Mouse (Mus musculus) forebrain, embryonic 12.5 days (tissue): Measurements from ENCODE around the gene Gm38100. TPM values are rescaled to one million over a fixed set of nuclear protein-coding genes. Genes with fewer than 3 reads are reported as not detected.

ENCODE experiments used
- ATAC-seq: fragments of 200-750 bp; cut with Nextera tagmentation; 2 replicates; pipeline ENCODE4 v1.8.0; 2017; ENCODE audit warnings: moderate TSS enrichment; ENCODE audit not compliant: low FRiP score
- H3K27ac ChIP-seq: fragments of 300-500 bp; sonication (generic); 2 replicates; pipeline ENCODE4 v1.5.1; 2016; ENCODE audit warnings: mild to moderate bottlenecking
- H3K27me3 ChIP-seq: fragments of 300-500 bp; sonication (generic); 2 replicates; pipeline ENCODE4 v1.6.1; 2016; ENCODE audit warnings: mild to moderate bottlenecking
- H3K36me3 ChIP-seq: fragments of 300-500 bp; sonication (generic); replicated peaks from 2 replicates; pipeline ENCODE4 v1.6.1; 2016; ENCODE audit warnings: mild to moderate bottlenecking
- H3K4me1 ChIP-seq: fragments of 300-500 bp; sonication (generic); 2 replicates; pipeline ENCODE4 v1.6.1; 2016
- H3K4me2 ChIP-seq: fragments of 300-500 bp; sonication (generic); 2 replicates; pipeline ENCODE4 v1.6.1; 2016; ENCODE audit warnings: mild to moderate bottlenecking, moderate library complexity
- H3K4me3 ChIP-seq: fragments of 300-500 bp; sonication (generic); replicated peaks from 2 replicates; pipeline ENCODE4 v1.5.1; 2016; ENCODE audit warnings: mild to moderate bottlenecking
- H3K9ac ChIP-seq: fragments of 300-500 bp; sonication (generic); 2 replicates; pipeline ENCODE4 v1.6.1; 2016; ENCODE audit warnings: mild to moderate bottlenecking
- H3K9me3 ChIP-seq: fragments of 300-500 bp; sonication (generic); 2 replicates; pipeline ENCODE4 v1.6.1; 2016
- WGBS: fragments of 180-500 bp; shearing (Covaris S2); methylation state at CpG from one replicate; pipeline ENCODE4 v1.1.7; 2016; 5-methylcytosine and 5-hydroxymethylcytosine counted together
- polyA plus RNA-seq: library from polyadenylated mRNA; unstranded; fragments of >200 nt; fragmentation: Nextera tagmentation; extraction: Ambion mirVana; gene quantifications from 2 replicates; pipeline ENCODE4 v1.2.1, GENCODE M21; 2016

Gene Gm38100
- polyA plus RNA-seq = 0.10 and 0.51 TPM in 2 replicates

- Histone ChIP-seq H3K4me3 (no peak within 1 kb of the TSS), H3K27me3 (no peaks in the 10 kb centered on the region), H3K27ac (no peak within 1 kb of the TSS), H3K9ac (no peak within 1 kb of the TSS), H3K9me3 (no peaks in the 10 kb centered on the region), H3K4me2 (no peak within 1 kb of the TSS), H3K4me1 (no peaks in the 10 kb centered on the region), H3K36me3 (no peaks in the 10 kb centered on the region)
- ATAC-seq = no peak
- WGBS = 94% methylated on average over 9 of the region's 9 CpGs
These were observed at the start of gene Gm38100 for GRCm38 (mm10) chr1:175920029-175920428. Gene Gm38100, plus strand, starts transcription at chr1:175920329.

GRCm38 (mm10) chr1:175870716-175871115 is 49.4 kb upstream of the Gm38100 start:
- Histone ChIP-seq H3K27ac (no peak overlapping the region), H3K9ac (no peak overlapping the region), H3K4me1 (peaks cover 4% of the 10 kb centered on the region; the same call in 1 of the 2 replicates), H3K4me2 (no peak overlapping the region), H3K36me3 (no peaks in the 10 kb centered on the region), H3K27me3 (no peaks in the 10 kb centered on the region), H3K4me3 (no peak overlapping the region), H3K9me3 (no peaks in the 10 kb centered on the region)
- ATAC-seq = no peak
- WGBS = 79% methylated on average over 3 of the region's 3 CpGs

GRCm38 (mm10) chr1:175872028-175872816 is 47.9 kb upstream of the Gm38100 start:
- no peaks in the 10 kb centered on the region for H3K36me3 ChIP-seq
- H3K4me3 ChIP-seq = no peak overlapping the region
- no peaks in the 10 kb centered on the region for H3K27me3 ChIP-seq
- no peaks in the 10 kb centered on the region for H3K4me1 ChIP-seq
- 89% methylated on average over 6 of the region's 6 CpGs for WGBS
- no peak for ATAC-seq
- H3K4me2 ChIP-seq = no peak overlapping the region
- H3K9me3 ChIP-seq = no peaks in the 10 kb centered on the region
- H3K9ac ChIP-seq = no peak overlapping the region
- H3K27ac ChIP-seq = no peak overlapping the region

- ATAC-seq = peak; percentile 97
- WGBS = under 1% methylated on average over 66 of the region's 66 CpGs
- Histone ChIP-seq H3K4me3 (peak within 1 kb of the TSS; percentile 71), H3K9ac (peak within 1 kb of the TSS; percentile 72), H3K36me3 (peaks cover 26% of the 10 kb centered on the region), H3K4me2 (peak within 1 kb of the TSS; percentile 71), H3K27me3 (no peaks in the 10 kb centered on the region), H3K9me3 (no peaks in the 10 kb centered on the region), H3K27ac (peak within 1 kb of the TSS; percentile 83), H3K4me1 (peaks cover 27% of the 10 kb centered on the region)
These were observed 39.5 kb upstream of the Gm38100 start, which contains the start of gene Exo1 for GRCm38 (mm10) chr1:175880453-175881296. Gene Exo1, plus strand, starts transcription at chr1:175880581.

- Histone ChIP-seq H3K9ac (no peak overlapping the region), H3K27ac (no peak overlapping the region), H3K4me1 (peaks cover 27% of the 10 kb centered on the region), H3K27me3 (no peaks in the 10 kb centered on the region), H3K4me3 (no peak overlapping the region), H3K4me2 (no peak overlapping the region), H3K9me3 (no peaks in the 10 kb centered on the region), H3K36me3 (peaks cover 43% of the 10 kb centered on the region)
- 84% methylated on average over 3 of the region's 3 CpGs for WGBS
- ATAC-seq = no peak
These were observed 36.7 kb upstream of the Gm38100 start for GRCm38 (mm10) chr1:175883398-175883797.

GRCm38 (mm10) chr1:175893263-175893662 is 26.9 kb upstream of the Gm38100 start:
- Histone ChIP-seq H3K4me1 (no peaks in the 10 kb centered on the region), H3K27ac (no peak overlapping the region), H3K36me3 (peaks cover 57% of the 10 kb centered on the region), H3K4me3 (no peak overlapping the region), H3K9me3 (no peaks in the 10 kb centered on the region), H3K27me3 (no peaks in the 10 kb centered on the region), H3K4me2 (no peak overlapping the region), H3K9ac (no peak overlapping the region)
- WGBS = 91% methylated on average over 6 of the region's 6 CpGs
- no peak for ATAC-seq

- Histone ChIP-seq H3K9ac (no peak overlapping the region), H3K36me3 (peaks cover 53% of the 10 kb centered on the region), H3K4me1 (no peaks in the 10 kb centered on the region), H3K9me3 (no peaks in the 10 kb centered on the region), H3K27ac (no peak overlapping the region), H3K4me3 (no peak overlapping the region), H3K27me3 (no peaks in the 10 kb centered on the region), H3K4me2 (no peak overlapping the region)
- no peak for ATAC-seq
- 94% methylated on average over 12 of the region's 12 CpGs for WGBS
These were observed 26.4 kb upstream of the Gm38100 start for GRCm38 (mm10) chr1:175893726-175894125.

GRCm38 (mm10) chr1:175911207-175911606 is 8.9 kb upstream of the Gm38100 start:
- H3K9ac ChIP-seq = no peak overlapping the region
- H3K27ac ChIP-seq = no peak overlapping the region
- no peaks in the 10 kb centered on the region for H3K9me3 ChIP-seq
- peaks cover 46% of the 10 kb centered on the region for H3K36me3 ChIP-seq
- no peak for ATAC-seq
- WGBS = 77% methylated on average over 2 of the region's 2 CpGs
- no peak overlapping the region for H3K4me2 ChIP-seq
- H3K4me3 ChIP-seq = no peak overlapping the region
- no peaks in the 10 kb centered on the region for H3K27me3 ChIP-seq
- H3K4me1 ChIP-seq = no peaks in the 10 kb centered on the region

GRCm38 (mm10) chr1:175912038-175912437 is 8.1 kb upstream of the Gm38100 start:
- 92% methylated on average over 3 of the region's 3 CpGs for WGBS
- Histone ChIP-seq H3K4me1 (no peaks in the 10 kb centered on the region), H3K9ac (no peak overlapping the region), H3K36me3 (peaks cover 38% of the 10 kb centered on the region), H3K4me2 (no peak overlapping the region), H3K9me3 (no peaks in the 10 kb centered on the region), H3K27ac (no peak overlapping the region), H3K27me3 (no peaks in the 10 kb centered on the region), H3K4me3 (no peak overlapping the region)
- no peak for ATAC-seq

GRCm38 (mm10) chr1:175913728-175914303 is 6.3 kb upstream of the Gm38100 start:
- H3K4me1 ChIP-seq = no peaks in the 10 kb centered on the region
- peaks cover 22% of the 10 kb centered on the region for H3K36me3 ChIP-seq
- WGBS = 80% methylated on average over 5 of the region's 5 CpGs
- H3K4me2 ChIP-seq = no peak overlapping the region
- no peaks in the 10 kb centered on the region for H3K9me3 ChIP-seq
- no peak overlapping the region for H3K27ac ChIP-seq
- no peak overlapping the region for H3K4me3 ChIP-seq
- no peak overlapping the region for H3K9ac ChIP-seq
- no peak for ATAC-seq
- no peaks in the 10 kb centered on the region for H3K27me3 ChIP-seq

- Histone ChIP-seq H3K4me3 (no peak overlapping the region), H3K27me3 (no peaks in the 10 kb centered on the region), H3K27ac (no peak overlapping the region), H3K9ac (no peak overlapping the region), H3K9me3 (no peaks in the 10 kb centered on the region), H3K4me2 (no peak overlapping the region), H3K4me1 (no peaks in the 10 kb centered on the region), H3K36me3 (no peaks in the 10 kb centered on the region)
- no peak for ATAC-seq
- 95% methylated on average over 8 of the region's 8 CpGs for WGBS
These were observed 962 bp downstream of the Gm38100 start for GRCm38 (mm10) chr1:175921091-175921490.
